Mouse (Mus musculus) neural tube, embryonic 14.5 days (tissue): Measurements from ENCODE around the gene P3h3. TPM values are rescaled to one million over a fixed set of nuclear protein-coding genes. Genes with fewer than 3 reads are reported as not detected.

Source experiments
- ATAC-seq: fragments of 200-750 bp; cut with Nextera tagmentation; 2 replicates; pipeline ENCODE4 v1.8.0; 2017; ENCODE audit warnings: low read depth, mild to moderate bottlenecking, moderate TSS enrichment, moderate library complexity
- H3K27ac ChIP-seq: fragments of 300-500 bp; sonication (generic); 2 replicates; pipeline ENCODE4 v1.5.1; 2014; ENCODE audit warnings: low read depth, mild to moderate bottlenecking, control low read depth, low read length, moderate library complexity, mixed read lengths
- H3K27me3 ChIP-seq: fragments of 300-500 bp; sonication (generic); 2 replicates; pipeline ENCODE4 v1.6.1; 2014; ENCODE audit warnings: low read length; ENCODE audit not compliant: control insufficient read depth, insufficient read depth
- H3K36me3 ChIP-seq: fragments of 300-500 bp; sonication (generic); 2 replicates; pipeline ENCODE4 v1.6.1; 2014; ENCODE audit warnings: low read length, mixed read lengths; ENCODE audit not compliant: control insufficient read depth, insufficient read depth
- H3K4me1 ChIP-seq: fragments of 300-500 bp; sonication (generic); 2 replicates; pipeline ENCODE4 v1.6.1; 2014; ENCODE audit warnings: low read length; ENCODE audit not compliant: control insufficient read depth, insufficient read depth
- H3K4me2 ChIP-seq: fragments of 300-500 bp; sonication (generic); 2 replicates; pipeline ENCODE4 v1.6.1; 2014; ENCODE audit warnings: mild to moderate bottlenecking, low read depth, low read length, control low read depth
- H3K4me3 ChIP-seq: fragments of 300-500 bp; sonication (generic); 2 replicates; pipeline ENCODE4 v1.5.1; 2014; ENCODE audit warnings: low read depth, low read length, control low read depth, mixed read lengths
- H3K9ac ChIP-seq: fragments of 300-500 bp; sonication (generic); replicated peaks from 2 replicates; pipeline ENCODE4 v1.6.1; 2014; ENCODE audit warnings: low read depth, mild to moderate bottlenecking, control low read depth, low read length, mixed read lengths
- H3K9me3 ChIP-seq: fragments of 300-500 bp; sonication (generic); 2 replicates; pipeline ENCODE4 v1.6.1; 2016; ENCODE audit warnings: low read length; ENCODE audit not compliant: control insufficient read depth
- WGBS: fragments of 180-500 bp; shearing (Covaris S2); extraction: QIAGEN DNeasy Blood & Tissue Kit; methylation state at CpG from one replicate; pipeline ENCODE4 v1.1.7; 2014; 5-methylcytosine and 5-hydroxymethylcytosine counted together
- polyA plus RNA-seq: library from polyadenylated mRNA; unstranded; fragments of >200 nt; fragmentation: Nextera tagmentation; extraction: Ambion mirVana; gene quantifications from 2 replicates; pipeline ENCODE4 v1.2.1, GENCODE M21; 2014

P3h3 gene
- 19.1 and 23.7 TPM in 2 replicates for polyA plus RNA-seq

DNA sequence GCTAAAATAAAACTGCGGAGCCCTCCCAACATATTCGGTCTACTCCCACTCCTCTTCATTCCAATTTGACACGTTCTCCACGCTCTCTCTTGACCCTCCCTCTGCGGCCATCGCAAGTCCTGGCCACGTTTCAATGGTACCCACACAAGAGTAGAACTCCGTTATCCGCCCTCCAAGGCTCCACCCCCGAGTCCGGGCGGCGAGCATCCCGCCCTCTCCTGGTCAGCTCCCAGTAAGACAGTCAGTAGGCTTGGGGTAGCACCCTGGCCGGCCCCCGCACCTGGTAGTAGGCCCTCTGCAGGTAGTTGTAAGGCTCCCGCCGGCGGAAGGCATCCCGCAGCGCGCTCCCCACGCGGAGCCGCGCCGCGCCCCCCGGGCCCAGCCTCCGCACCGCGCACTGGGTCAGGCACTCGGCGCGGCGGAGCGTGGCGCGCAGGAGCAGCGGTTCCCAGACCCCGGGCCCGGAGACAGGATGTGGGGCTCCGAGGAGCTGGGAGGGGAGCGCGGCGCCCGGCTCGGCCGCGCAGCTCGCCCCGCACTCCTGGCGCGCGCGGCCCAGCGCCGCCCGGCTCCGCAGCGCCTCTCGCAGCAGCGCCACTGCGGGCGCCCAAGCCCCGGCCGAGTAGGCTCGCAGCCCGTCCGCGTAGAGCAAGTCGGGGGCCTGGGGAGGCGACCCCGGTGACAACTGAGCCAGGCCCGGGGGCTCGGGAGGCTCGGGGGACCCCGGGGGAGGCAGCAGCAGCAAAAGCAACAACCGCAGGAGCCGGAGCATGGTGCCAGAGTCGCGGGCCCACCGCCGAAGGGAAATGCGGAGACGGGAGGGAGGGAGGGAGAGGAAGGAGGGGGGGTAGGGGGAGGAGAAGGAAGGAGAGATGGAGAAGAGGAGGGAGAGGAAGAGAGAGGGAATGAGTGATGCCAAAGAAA lies at the start of gene P3h3:
TSS of gene P3h3 (minus strand) at position 837 of the 924 bp plus-strand sequence.
- H3K27me3 ChIP-seq, result no peaks in the 10 kb centered on the region
- peaks cover 37% of the 10 kb centered on the region for H3K4me1 ChIP-seq
- under 1% methylated on average over 86 of the region's 86 CpGs for WGBS
- H3K9ac ChIP-seq, result peak within 1 kb of the TSS; percentile 95
- peak within 1 kb of the TSS; percentile 99 for H3K27ac ChIP-seq
- 0 out of 2 replicates have a peak, but pooled peaks cover 3% of the 10 kb centered on the region for H3K36me3 ChIP-seq
- H3K4me2 ChIP-seq, result peak within 1 kb of the TSS; percentile 76
- peak within 1 kb of the TSS; percentile 71 for H3K4me3 ChIP-seq
- peak; percentile 90 for ATAC-seq
- no peaks in the 10 kb centered on the region for H3K9me3 ChIP-seq

DNA sequence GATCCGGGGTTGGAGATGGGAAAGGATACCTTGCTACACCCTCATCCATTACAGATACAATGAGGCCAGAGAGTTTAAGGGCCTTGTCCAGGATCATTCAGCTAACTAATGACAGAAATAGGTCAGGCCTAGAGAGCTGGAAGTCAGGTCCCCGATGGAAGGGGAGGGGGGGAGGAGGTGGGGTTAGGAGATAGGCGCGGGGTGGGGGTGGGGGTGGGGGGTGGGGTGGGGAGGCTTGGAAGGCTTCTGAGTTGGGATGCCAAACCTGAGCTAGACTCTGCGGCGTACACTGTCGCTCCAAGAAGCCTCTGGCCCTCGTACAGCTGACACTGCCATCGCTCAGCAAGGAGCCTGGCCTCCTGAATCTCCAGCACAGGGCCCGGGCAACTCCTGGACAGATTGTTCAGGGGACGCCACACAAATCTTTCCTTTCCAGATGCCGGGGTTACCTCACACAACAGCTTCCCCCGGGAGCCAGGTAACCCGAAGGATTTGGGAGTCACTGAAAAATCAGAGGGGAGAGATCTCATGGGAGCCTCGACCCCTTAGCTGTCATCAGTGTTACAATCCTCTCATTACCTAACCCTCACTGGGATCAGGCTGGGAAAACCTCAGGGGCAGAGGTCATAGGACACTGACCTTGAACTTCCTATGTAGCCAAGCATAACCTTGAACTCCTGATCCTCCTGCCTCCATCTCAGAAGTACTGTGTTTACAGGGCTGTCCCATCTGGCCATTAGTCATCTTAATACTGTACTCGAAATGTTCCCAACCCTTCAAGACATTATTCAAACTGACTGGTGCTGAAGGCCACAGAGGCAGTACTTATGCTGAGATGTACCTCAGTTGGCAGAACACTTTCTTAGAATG lies 47.7 kb upstream of the P3h3 start:
- 35% methylated on average over 16 of the region's 16 CpGs for WGBS
- Histone ChIP-seq H3K36me3 (no peaks in the 10 kb centered on the region), H3K4me2 (peak overlapping the region; percentile 77), H3K4me3 (no peak overlapping the region), H3K9ac (peak overlapping the region; percentile 68), H3K27me3 (no peaks in the 10 kb centered on the region), H3K9me3 (no peaks in the 10 kb centered on the region), H3K27ac (peak overlapping the region; percentile 100), H3K4me1 (peaks cover 20% of the 10 kb centered on the region; the same call in 1 of the 2 replicates)
- no peak for ATAC-seq

DNA sequence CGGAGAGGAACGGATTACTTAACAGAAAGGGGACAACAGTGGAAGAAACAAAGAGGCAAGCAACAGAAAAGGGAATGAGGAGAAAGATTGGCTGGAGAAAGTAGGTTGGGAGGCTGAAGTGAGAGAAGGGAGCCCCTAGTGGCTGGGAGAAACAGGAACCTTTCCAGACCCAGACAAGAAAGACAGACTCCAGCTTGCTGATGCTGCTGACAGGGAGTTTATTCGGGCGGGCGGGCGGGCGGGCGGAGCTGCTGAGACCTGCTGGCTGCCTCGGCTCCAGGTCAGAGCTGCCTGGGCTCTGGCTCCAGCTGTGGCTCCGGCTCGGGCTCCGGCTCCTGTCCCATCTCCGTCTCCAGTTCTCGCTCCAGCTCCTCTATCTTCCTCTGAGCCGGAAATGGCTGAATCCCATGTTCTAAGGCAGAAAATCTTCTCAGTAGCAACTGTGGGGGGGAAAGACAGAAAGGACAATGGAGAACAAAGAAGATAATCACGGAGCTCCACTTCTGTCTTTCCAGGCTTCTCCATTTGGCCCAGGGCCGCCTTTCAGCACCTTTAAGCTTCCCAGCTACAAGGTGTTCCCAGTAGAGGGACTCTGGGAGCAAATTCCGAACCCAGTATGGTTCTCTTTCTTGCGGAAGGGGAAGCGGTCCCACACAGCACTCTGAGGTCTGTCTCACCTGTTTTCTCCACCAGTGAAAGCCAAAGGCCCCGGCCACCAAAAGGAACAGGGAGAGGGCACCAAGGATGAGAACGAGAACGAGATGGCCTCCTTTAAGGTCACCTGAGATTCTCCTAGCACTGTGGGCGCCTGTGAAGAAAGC lies 46.8 kb upstream of the P3h3 start:
- H3K4me3 ChIP-seq, result peak overlapping the region; percentile 35
- no peaks in the 10 kb centered on the region for H3K9me3 ChIP-seq
- peak overlapping the region; percentile 68 for H3K9ac ChIP-seq
- H3K4me1 ChIP-seq, result peaks cover 14% of the 10 kb centered on the region; the same call in 1 of the 2 replicates
- ATAC-seq, result peak; percentile 76
- H3K27ac ChIP-seq, result peak overlapping the region; percentile 100
- 7% methylated on average over 24 of the region's 24 CpGs for WGBS
- H3K27me3 ChIP-seq, result no peaks in the 10 kb centered on the region
- peak overlapping the region; percentile 77 for H3K4me2 ChIP-seq
- H3K36me3 ChIP-seq, result no peaks in the 10 kb centered on the region

DNA sequence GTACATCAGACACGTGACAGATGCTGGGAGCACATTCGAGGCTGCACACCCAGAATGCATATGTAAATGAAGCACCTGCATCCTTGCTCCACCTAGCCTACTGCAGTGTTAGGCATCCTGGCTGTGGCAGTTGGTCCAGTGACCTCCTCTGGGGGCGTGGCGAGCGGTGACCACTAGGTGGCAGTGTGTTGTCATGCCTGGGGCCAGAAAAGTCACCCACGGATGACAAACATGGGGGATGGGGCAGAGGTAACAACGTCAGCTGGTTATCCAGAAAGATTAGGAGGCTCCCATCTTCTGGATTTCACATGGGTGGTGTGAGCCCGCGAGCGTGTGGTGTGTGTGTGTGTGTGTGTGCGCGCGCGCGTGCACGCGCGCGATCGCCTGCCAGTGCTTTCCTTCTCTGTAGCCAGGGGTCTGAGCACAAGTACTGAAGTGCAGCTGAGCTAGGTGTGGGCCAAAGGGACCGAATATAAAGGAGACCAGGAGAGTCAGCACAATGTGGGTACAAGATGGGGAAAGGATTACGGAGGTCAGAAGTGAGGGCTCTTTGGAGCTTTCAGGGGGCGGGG lies 46.1 kb upstream of the P3h3 start:
- H3K27me3 ChIP-seq, result no peaks in the 10 kb centered on the region
- peak overlapping the region; percentile 100 for H3K27ac ChIP-seq
- peak; percentile 88 for ATAC-seq
- H3K4me2 ChIP-seq, result peak overlapping the region; percentile 77
- H3K36me3 ChIP-seq, result no peaks in the 10 kb centered on the region
- WGBS, result under 1% methylated on average over 23 of the region's 23 CpGs
- no peaks in the 10 kb centered on the region for H3K9me3 ChIP-seq
- peak overlapping the region; percentile 68 for H3K9ac ChIP-seq
- H3K4me1 ChIP-seq, result peaks cover 14% of the 10 kb centered on the region; the same call in 1 of the 2 replicates
- peak overlapping the region; percentile 35 for H3K4me3 ChIP-seq

DNA sequence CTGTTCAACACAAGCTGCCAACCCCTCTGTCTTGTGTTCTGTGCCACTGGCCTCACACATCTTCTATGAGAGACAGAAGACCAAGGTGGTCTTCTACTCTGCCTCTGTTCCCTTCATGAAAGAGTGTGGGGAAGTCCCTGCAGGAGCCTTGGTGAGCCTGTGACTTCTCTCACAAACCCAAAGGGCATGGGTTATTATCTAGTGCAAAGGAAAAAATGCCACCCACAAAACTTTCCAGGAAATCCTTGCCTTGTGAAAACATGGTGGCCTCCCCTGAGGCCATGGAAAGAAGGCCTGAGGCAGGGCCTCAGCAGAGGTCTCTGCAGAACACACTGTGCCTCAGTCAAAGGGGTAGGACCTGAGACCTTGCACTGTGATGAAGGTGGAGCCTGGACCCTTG lies 44.3 kb upstream of the P3h3 start:
- peaks cover 14% of the 10 kb centered on the region; the same call in 1 of the 2 replicates for H3K4me1 ChIP-seq
- no peak for ATAC-seq

DNA sequence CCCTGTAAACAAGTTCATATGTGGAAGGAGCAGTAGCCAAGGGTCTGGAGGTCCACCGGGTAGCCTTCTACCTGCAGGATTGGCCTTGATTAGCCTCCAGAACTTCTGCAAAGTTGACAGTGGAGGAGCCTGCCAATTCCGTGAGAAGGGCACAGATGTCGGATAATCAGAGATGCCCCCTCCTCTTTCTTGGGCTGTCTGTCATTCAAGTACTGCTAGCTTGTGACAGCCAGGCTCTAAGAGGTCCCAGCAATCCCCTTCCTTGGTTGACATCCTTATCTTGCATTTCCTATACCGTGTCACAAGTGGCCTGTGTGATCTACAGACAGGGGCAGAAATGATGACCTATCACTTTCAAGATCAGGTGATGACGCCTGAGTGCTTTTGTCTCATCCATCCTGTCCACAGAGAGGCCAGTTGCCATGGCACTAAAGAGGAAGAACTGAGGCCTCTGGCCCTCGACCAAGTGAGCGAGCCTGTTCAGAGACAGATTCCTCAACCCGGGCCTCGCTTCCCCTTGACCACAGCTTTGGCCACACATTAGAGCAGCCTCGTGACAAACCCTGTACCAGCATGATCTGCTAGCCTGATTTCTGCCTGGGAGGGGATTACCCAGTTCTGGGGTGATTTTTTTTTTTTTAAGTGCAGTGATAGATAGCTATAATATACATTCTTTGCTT lies 43.4 kb upstream of the P3h3 start:
- Histone ChIP-seq H3K36me3 (no peaks in the 10 kb centered on the region), H3K27ac (no peak overlapping the region), H3K9ac (no peak overlapping the region), H3K9me3 (no peaks in the 10 kb centered on the region), H3K4me2 (no peak overlapping the region), H3K27me3 (no peaks in the 10 kb centered on the region), H3K4me1 (peaks cover 14% of the 10 kb centered on the region; the same call in 1 of the 2 replicates), H3K4me3 (no peak overlapping the region)
- no peak for ATAC-seq
- WGBS, result 64% methylated on average over 10 of the region's 10 CpGs

More for the DNA sequence above, 44.3 kb upstream of the P3h3 start:
- Histone ChIP-seq H3K9ac (no peak overlapping the region), H3K27ac (no peak overlapping the region), H3K4me2 (no peak overlapping the region), H3K27me3 (no peaks in the 10 kb centered on the region), H3K4me3 (no peak overlapping the region), H3K9me3 (no peaks in the 10 kb centered on the region), H3K36me3 (no peaks in the 10 kb centered on the region)

DNA sequence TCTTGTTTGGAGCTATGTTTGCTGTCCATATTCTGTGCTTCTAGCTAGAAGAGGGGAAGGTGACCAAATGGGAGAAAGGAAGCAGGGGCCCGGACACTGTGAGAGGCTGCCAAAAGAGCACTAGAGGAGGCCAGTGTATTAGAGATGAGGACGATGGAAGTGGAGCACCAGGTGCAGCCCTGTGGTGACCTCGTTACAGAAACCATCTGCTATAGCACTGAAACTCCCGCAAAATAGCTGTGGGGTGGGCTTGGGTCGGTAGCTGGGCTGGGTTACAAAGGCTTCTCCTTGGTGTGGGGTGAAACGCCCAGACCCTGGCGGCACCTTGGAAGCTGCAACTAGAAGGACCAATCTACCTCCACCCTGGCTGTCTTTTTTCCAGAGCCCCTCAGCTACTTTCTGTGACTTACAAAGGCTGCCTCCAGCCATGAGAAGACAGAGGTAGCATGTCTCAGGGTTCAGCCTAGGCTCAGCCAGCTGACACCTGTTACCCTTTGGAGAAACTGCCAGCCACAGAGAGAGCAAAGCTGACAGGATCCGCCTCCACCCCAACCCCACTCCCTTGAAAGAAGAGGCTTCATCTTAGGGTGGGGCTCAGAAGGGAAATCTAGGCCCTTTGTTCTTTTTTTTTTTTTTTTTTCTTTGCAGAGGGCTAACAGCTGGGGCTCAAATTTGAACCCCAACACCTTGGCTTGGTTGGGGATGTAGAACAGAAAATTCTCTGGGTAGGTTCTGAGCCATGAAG lies 42.7 kb upstream of the P3h3 start:
- no peak overlapping the region for H3K27ac ChIP-seq
- no peak overlapping the region for H3K4me3 ChIP-seq
- H3K27me3 ChIP-seq, result no peaks in the 10 kb centered on the region
- H3K9me3 ChIP-seq, result no peaks in the 10 kb centered on the region
- ATAC-seq, result no peak
- no peaks in the 10 kb centered on the region for H3K36me3 ChIP-seq
- H3K4me2 ChIP-seq, result no peak overlapping the region
- peaks cover 11% of the 10 kb centered on the region; the same call in 1 of the 2 replicates for H3K4me1 ChIP-seq
- 49% methylated on average over 8 of the region's 8 CpGs for WGBS
- H3K9ac ChIP-seq, result no peak overlapping the region
